17 mouse cellular contexts compared by ENCODE assay signal in genomic region chr9:43792681-43793080, GRCm38 (mm10).
"Had no signal": no experiment of that assay in that cellular context is flagged by ENCODE, and none has a peak within 500 bp of the region (broad histone marks: within the 10 kb centered on the region; RNA-seq: fewer than 3 reads in every experiment).

No protein-coding gene starts in this region.

- H3K4me3 ChIP-seq: midbrain, embryonic 10.5 days; midbrain, embryonic 12.5 days; myocyte; neural tube, embryonic 13.5 days; neural tube, embryonic 15.5 days had no signal

- DNase-seq: lung, embryonic 14.5 days; lung, postnatal 10 days; lung, postnatal 4 days; midbrain, embryonic 14.5 days; retina, postnatal 1 day; right cerebral cortex, adult 18-20 months; right cerebral cortex, postnatal 25 days; right cerebral cortex, postnatal 4 days; spleen, adult 18-20 months; thymus, adult 18-20 months; thymus, postnatal 14 days; thymus, postnatal 36 days had no signal

- H3K27ac ChIP-seq: midbrain, embryonic 10.5 days; midbrain, embryonic 12.5 days; neural tube, embryonic 13.5 days; neural tube, embryonic 15.5 days had no signal
